Mouse (Mus musculus) myocyte (in vitro differentiated cells): Measurements from ENCODE around the gene Btbd35f11. TPM values are rescaled to one million over a fixed set of nuclear protein-coding genes. Genes with fewer than 3 reads are reported as not detected.
"Not testable (repeated sequence)": the region's sequence is repeated elsewhere in the genome, so short reads cannot be mapped to it uniquely, and the experiment has no call there.

Source experiments
- H3K27me3 ChIP-seq: one replicate; pipeline ENCODE4 v1.6.1; 2011; ENCODE audit not compliant: control insufficient read depth, insufficient read depth, insufficient read length
- H3K36me3 ChIP-seq: one replicate; pipeline ENCODE4 v1.6.1; 2011; ENCODE audit not compliant: control insufficient read depth, insufficient read depth
- H3K4me2 ChIP-seq: one replicate; pipeline ENCODE4 v1.6.1; 2011; ENCODE audit warnings: low read depth, control low read depth
- H3K4me3 ChIP-seq: one replicate; pipeline ENCODE4 v1.5.1; 2011; ENCODE audit warnings: mild to moderate bottlenecking, control low read depth, moderate library complexity
- H3K79me2 ChIP-seq: one replicate; pipeline ENCODE4 v1.6.1; 2011; ENCODE audit not compliant: control insufficient read depth, insufficient read depth
- H3ac ChIP-seq: one replicate; pipeline ENCODE4 v1.6.1; 2011; ENCODE audit not compliant: control insufficient read depth, insufficient read length
- polyA plus RNA-seq: library from polyadenylated mRNA; unstranded; fragments of >200 nt; fragmentation: generic; extraction: Trizol; gene quantifications from one replicate; pipeline ENCODE4 v1.2.1, GENCODE M21; 2012; ENCODE audit warnings: missing spikeins

Gene Btbd35f11
- not detected for polyA plus RNA-seq

GRCm38 (mm10) chrX:3443590-3443989 lies at the start of gene Btbd35f11:
TSS of gene Btbd35f11 (minus strand) at chrX:3443690.
- not testable (repeated sequence) for H3K4me3 ChIP-seq, H3ac ChIP-seq, H3K4me2 ChIP-seq, H3K27me3 ChIP-seq, H3K79me2 ChIP-seq, H3K36me3 ChIP-seq

DNA sequence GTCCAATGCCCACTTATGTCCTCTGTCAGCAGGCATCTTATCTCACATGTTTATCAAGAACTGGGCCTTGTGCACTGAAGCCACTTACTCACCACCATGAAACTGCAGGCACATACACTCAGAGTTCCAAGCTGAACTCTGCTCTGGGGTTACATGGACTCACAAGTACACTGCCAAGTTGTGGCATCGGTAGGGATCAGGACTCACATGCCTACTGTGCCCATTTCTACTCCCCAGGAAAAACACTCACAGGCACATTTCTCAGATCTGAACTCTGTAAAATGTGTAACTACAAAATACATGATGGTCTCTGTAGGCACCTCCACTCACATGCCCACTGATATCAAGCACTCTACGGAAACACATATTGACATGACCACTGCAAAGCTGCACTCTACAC lies 33.5 kb downstream of the Btbd35f11 start:
- H3K36me3 ChIP-seq, H3K4me3 ChIP-seq, H3K27me3 ChIP-seq, H3K79me2 ChIP-seq, H3ac ChIP-seq, H3K4me2 ChIP-seq: not testable (repeated sequence)

Other genes starting within 250 kb of the Btbd35f11 start
- gene Btbd35f24, start 247.9 kb downstream of the Btbd35f11 start, polyA plus RNA-seq, result not detected